ENCODE assay signal across 28 mouse cellular contexts in genomic region chr16:43191060-43191850, GRCm38 (mm10).
DNase-seq lines count a peak whose midpoint lies in the region; ATAC-seq and TF ChIP-seq lines count a peak whose summit lies in the region.
"Had no signal": no experiment of that assay in that cellular context is flagged by ENCODE, and none has a peak within 500 bp of the region (broad histone marks: within the 10 kb centered on the region; RNA-seq: fewer than 3 reads in every experiment).

No protein-coding gene starts in this region.

- peak overlapping the region; percentile 60 for H3K27ac ChIP-seq in layer of hippocampus, adult 2 months
- no peak overlapping the region for H3K27ac ChIP-seq in kidney, adult 2 months (ENCODE audit: insufficient read depth, low read depth, low read length)
- H3K27ac ChIP-seq in hindbrain, embryonic 16.5 days (ENCODE audit: low read depth, low read length) = no peak overlapping the region
- H3K27ac ChIP-seq: embryonic facial prominence, embryonic 15.5 days; heart, embryonic 13.5 days; hindbrain, embryonic 12.5 days; left cerebral cortex, adult 2 months; macrophage; midbrain, embryonic 15.5 days; neural tube, embryonic 12.5 days had no signal

- 92% methylated on average over 9 of the region's 9 CpGs for WGBS in kidney, adult 2 months
- WGBS in hindbrain, embryonic 16.5 days = 80% methylated on average over 9 of the region's 9 CpGs

- H3K27me3 ChIP-seq in kidney, adult 2 months (replicated peaks; ENCODE audit: control insufficient read depth, insufficient read depth, low read length) = no peaks in the 10 kb centered on the region
- H3K27me3 ChIP-seq in hindbrain, embryonic 16.5 days (replicated peaks; ENCODE audit: control insufficient read depth, insufficient read depth, low read length) = no peaks in the 10 kb centered on the region
- H3K27me3 ChIP-seq: embryonic facial prominence, embryonic 15.5 days; heart, embryonic 13.5 days; hindbrain, embryonic 12.5 days; midbrain, embryonic 15.5 days; neural tube, embryonic 12.5 days had no signal

- H3K4me1 ChIP-seq in kidney, adult 2 months (ENCODE audit: control insufficient read depth, insufficient read depth, low read length) = no peaks in the 10 kb centered on the region; the same call in 1 of the 2 replicates
- no peaks in the 10 kb centered on the region; the same call in 1 of the 2 replicates for H3K4me1 ChIP-seq in hindbrain, embryonic 16.5 days (ENCODE audit: control insufficient read depth, insufficient read depth, low read depth, low read length)
- H3K4me1 ChIP-seq: embryonic facial prominence, embryonic 15.5 days; hindbrain, embryonic 12.5 days; midbrain, embryonic 15.5 days had no signal

- no peak overlapping the region for H3K4me3 ChIP-seq in layer of hippocampus, adult 2 months
- H3K4me3 ChIP-seq in kidney, adult 2 months (ENCODE audit: insufficient read depth, low read depth, low read length) = no peak overlapping the region
- no peak overlapping the region for H3K4me3 ChIP-seq in hindbrain, embryonic 16.5 days (ENCODE audit: low read length)
- H3K4me3 ChIP-seq: embryonic facial prominence, embryonic 15.5 days; heart, embryonic 13.5 days; hindbrain, embryonic 12.5 days; left cerebral cortex, adult 2 months; midbrain, embryonic 15.5 days; neural tube, embryonic 12.5 days had no signal

- no peak for DNase-seq in layer of hippocampus, adult 2 months (ENCODE audit: low spot score in 2 of 2)
- no peak for DNase-seq in layer of hippocampus, adult 9-11 months
- DNase-seq in brain, embryonic 14.5 days (ENCODE audit: low read depth) = peak; percentile 29
- DNase-seq in cerebellum, adult 11-12 months = peak; percentile 88
- peak; percentile 82 to 85 for DNase-seq in cerebellum, postnatal 10 days
- DNase-seq in adrenal gland, adult 8-10 months = no peak
- no peak for DNase-seq in kidney, adult 2 months
- DNase-seq: adrenal gland, postnatal 10 days; heart, adult 18-20 months; heart, postnatal 14 days; kidney, adult 8-10 months; kidney, postnatal 25 days; retina, postnatal 1 day; right cerebral cortex, postnatal 25 days; spleen, adult 18-20 months; thymus, postnatal 14 days had no signal

- H3K4me2 ChIP-seq in hindbrain, embryonic 16.5 days (ENCODE audit: low read length) = no peak overlapping the region
- H3K4me2 ChIP-seq: embryonic facial prominence, embryonic 15.5 days; heart, embryonic 13.5 days; hindbrain, embryonic 12.5 days; liver, embryonic 11.5 days; midbrain, embryonic 15.5 days; neural tube, embryonic 12.5 days had no signal

- TF ChIP-seq POLR2A in brain, embryonic 14.5 days (IDR thresholded peaks at IDR 0.05; ENCODE audit: borderline replicate concordance, extremely low read depth, insufficient read depth, insufficient read length, poor library complexity, severe bottlenecking) = no peak
- TF ChIP-seq POLR2A in kidney, adult 2 months (IDR thresholded peaks at IDR 0.05; ENCODE audit: low read depth, low read length) = no peak

- H3K9ac ChIP-seq in hindbrain, embryonic 16.5 days (ENCODE audit: low read depth, low read length) = no peak overlapping the region
- H3K9ac ChIP-seq: embryonic facial prominence, embryonic 15.5 days; heart, embryonic 13.5 days; hindbrain, embryonic 12.5 days; liver, postnatal 0 days; midbrain, embryonic 15.5 days; neural tube, embryonic 12.5 days had no signal

- no peak for TF ChIP-seq CTCF in layer of hippocampus, adult 2 months (conservative IDR thresholded peaks at IDR 0.05)
- TF ChIP-seq CTCF in brain, embryonic 14.5 days (IDR thresholded peaks at IDR 0.05; ENCODE audit: borderline replicate concordance, extremely low read depth, insufficient read depth, insufficient read length) = no peak
- TF ChIP-seq CTCF in kidney, adult 2 months (conservative IDR thresholded peaks at IDR 0.05; ENCODE audit: insufficient read depth, insufficient read length, low read depth, low read length) = no peak

- no peak for ATAC-seq in hindbrain, embryonic 16.5 days
- ATAC-seq: activated CD4-positive, CD25-positive, alpha-beta regulatory T cell, adult 4 months; lung, postnatal 0 days; midbrain, embryonic 15.5 days had no signal

- H3K9me3 ChIP-seq in hindbrain, embryonic 16.5 days (ENCODE audit: control insufficient read depth, low read length) = no peaks in the 10 kb centered on the region
- H3K9me3 ChIP-seq: embryonic facial prominence, embryonic 15.5 days; heart, embryonic 13.5 days; hindbrain, embryonic 12.5 days; midbrain, embryonic 15.5 days; neural tube, embryonic 12.5 days had no signal

- no peaks in the 10 kb centered on the region for H3K36me3 ChIP-seq in kidney, adult 2 months (ENCODE audit: control insufficient read depth, insufficient read depth, low read length)
- no peaks in the 10 kb centered on the region for H3K36me3 ChIP-seq in hindbrain, embryonic 16.5 days (ENCODE audit: control insufficient read depth, insufficient read depth, low read length)
- H3K36me3 ChIP-seq: embryonic facial prominence, embryonic 15.5 days; heart, embryonic 13.5 days; hindbrain, embryonic 12.5 days; midbrain, embryonic 15.5 days; neural tube, embryonic 12.5 days had no signal

Comparison
In these comparisons a context has a peak if more than half of its experiments do, and no peak if none do; other contexts are left out.
1. DNase-seq: peak in brain, embryonic 14.5 days (single experiment), cerebellum, adult 11-12 months (single experiment) and cerebellum, postnatal 10 days (2 of 2); none in layer of hippocampus, adult 2 months (0 of 2), layer of hippocampus, adult 9-11 months (single experiment), adrenal gland, adult 8-10 months (single experiment) and kidney, adult 2 months (single experiment).